Mouse (Mus musculus): ENCODE results near the gene Neurl4. TPM values are rescaled to one million over a fixed set of nuclear protein-coding genes. Genes with fewer than 3 reads are reported as not detected.

Neurl4 gene
- total RNA-seq, 2 experiments from 2014 or later = 22.9 to 23.1 TPM

DNA sequence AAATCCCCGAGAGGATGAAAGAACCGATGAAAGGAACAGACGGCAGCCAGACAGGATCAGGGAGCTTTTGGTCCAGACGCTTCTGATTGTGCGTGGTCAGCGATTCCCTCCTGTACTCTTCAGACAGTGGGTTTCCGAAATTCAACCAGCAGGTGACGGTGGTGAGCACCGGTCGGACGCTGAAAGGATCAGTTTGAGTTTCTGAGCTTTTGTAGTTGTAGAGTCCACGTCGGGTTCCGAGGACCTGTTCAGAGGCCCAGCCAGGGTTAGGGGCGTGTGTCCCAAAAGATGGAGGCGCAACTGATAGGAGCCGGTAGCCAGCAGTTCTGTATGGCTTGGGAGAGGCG lies 20.4 kb upstream of the Neurl4 start:
- peak in 1 of 2 experiments; percentile 62 for DNase-seq
- intact Hi-C loops (cut with DNase I) = no loop called here

GRCm38 (mm10) chr11:69880853-69881603 lies 19.8 kb upstream of the Neurl4 start, which contains the start of gene Kctd11:
Gene Kctd11, minus strand, starts transcription at chr11:69881406.
- intact Hi-C loops (cut with DNase I) = no loop called here
- DNase-seq = peak; percentile 88 to 92

- intact Hi-C loops (cut with DNase I) = no loop called here
These were observed 18.8 kb upstream of the Neurl4 start for GRCm38 (mm10) chr11:69881787-69882670.

GRCm38 (mm10) chr11:69883066-69883465 lies 17.8 kb upstream of the Neurl4 start:
- intact Hi-C loops (cut with DNase I) = no loop called here

More at GRCm38 (mm10) chr11:69881787-69882670, 18.8 kb upstream of the Neurl4 start:
- DNase-seq = no peak

DNA sequence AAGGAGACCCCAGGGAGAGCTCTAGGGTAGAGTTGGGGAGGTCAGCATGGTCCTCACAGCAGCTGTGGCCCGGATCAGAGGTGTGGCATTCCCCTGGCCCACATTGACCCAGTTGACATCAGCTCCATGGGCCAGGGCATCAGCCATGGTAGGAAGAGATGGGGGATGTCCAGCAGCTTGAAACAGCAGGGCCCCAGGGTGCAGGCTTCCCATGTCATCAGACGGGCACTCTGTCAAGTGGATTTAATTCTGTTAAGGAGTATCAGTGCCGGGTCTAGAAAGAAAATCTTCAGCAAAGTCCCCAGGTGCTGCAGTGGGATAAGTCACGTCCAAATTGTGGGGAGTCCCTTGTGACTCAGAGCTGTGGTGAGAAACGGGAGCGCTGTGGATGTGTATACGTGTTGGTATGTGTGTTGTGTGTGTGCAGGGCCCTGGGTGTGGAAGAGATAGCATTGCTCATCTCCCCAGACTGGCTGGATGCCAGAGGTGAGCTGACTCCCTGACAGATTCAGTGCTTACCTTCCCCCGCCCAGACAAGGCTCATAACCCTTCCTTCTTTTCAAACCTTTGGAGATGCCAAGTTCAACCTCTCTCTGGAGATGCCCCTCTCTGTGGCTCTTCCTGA lies 17.2 kb upstream of the Neurl4 start:
- intact Hi-C loops (cut with DNase I) = no loop called here
- no peak for DNase-seq

More at GRCm38 (mm10) chr11:69883066-69883465, 17.8 kb upstream of the Neurl4 start:
- DNase-seq = no peak

GRCm38 (mm10) chr11:69884240-69884639 lies 16.6 kb upstream of the Neurl4 start:
- DNase-seq = no peak
- intact Hi-C loops (cut with DNase I) = no loop called here

DNA sequence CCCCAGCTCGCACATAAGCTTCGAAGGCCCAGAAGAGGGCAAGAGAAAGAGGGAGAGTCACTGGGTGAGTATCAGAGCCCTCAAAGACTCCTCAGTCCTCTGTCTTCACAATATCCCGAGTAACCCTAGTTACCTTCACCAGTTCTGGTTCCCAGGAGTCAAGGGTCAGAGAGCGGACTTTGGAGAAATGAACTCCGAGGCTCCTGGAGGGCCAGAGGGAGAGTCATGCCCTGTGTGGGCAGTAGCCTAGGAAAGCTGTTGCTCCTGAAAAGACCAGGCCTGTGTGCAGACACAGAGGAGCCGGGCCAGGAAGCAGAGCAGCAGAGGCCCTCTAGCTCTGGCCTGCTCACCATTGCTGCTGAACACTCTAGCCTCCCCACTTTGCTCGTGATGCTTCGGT lies 16.2 kb upstream of the Neurl4 start:
- intact Hi-C loops (cut with DNase I) = no loop called here
- no peak for DNase-seq

- no peak for DNase-seq
- intact Hi-C loops (cut with DNase I) = no loop called here
These were observed 13.8 kb upstream of the Neurl4 start for GRCm38 (mm10) chr11:69886907-69887635.

- intact Hi-C loops (cut with DNase I) = no loop called here
- no peak for DNase-seq
These were observed 9.4 kb upstream of the Neurl4 start for GRCm38 (mm10) chr11:69891482-69891881.

GRCm38 (mm10) chr11:69894671-69895070 lies 6.2 kb upstream of the Neurl4 start:
- intact Hi-C loops (cut with DNase I) = no loop called here
- no peak for DNase-seq

- intact Hi-C loops (cut with DNase I) = no loop called here
- no peak for DNase-seq
These were observed 5.6 kb upstream of the Neurl4 start, which contains the start of gene Acap1 for GRCm38 (mm10) chr11:69895291-69895690. Gene Acap1, minus strand, starts transcription at chr11:69895539.

GRCm38 (mm10) chr11:69899870-69900269 lies 1.0 kb upstream of the Neurl4 start:
- no peak for DNase-seq
- intact Hi-C loops (cut with DNase I) = no loop called here

DNA sequence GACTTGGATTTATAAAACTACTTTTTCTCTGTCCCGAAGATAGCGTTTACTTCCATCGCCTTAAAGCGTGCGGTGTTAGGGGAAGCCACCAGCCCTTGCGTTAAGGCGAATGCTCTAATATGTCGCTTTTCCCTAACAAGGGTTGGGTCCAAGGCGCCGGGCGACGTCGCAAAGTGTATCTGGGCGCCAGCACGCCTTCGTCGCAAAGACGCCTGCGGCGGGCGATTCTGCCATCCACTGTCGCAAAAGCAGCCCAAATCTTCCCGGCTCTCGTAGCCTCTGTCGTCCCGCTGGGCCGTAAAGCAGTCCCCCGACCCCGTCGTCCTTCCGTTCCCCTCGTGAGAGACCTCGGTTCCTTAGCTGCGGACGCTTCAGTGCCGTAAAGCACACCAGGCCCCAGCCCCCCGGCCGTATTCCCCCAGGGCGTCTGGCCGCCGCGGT lies 554 bp downstream of the Neurl4 start:
- peak; percentile 89 to 91 for DNase-seq
- intact Hi-C loops (cut with DNase I) = no loop called here

GRCm38 (mm10) chr11:69901993-69902392 lies 1.1 kb downstream of the Neurl4 start:
- no peak for DNase-seq
- intact Hi-C loops (cut with DNase I) = no loop called here

GRCm38 (mm10) chr11:69902972-69903371 lies 2.1 kb downstream of the Neurl4 start:
- DNase-seq = no peak
- intact Hi-C loops (cut with DNase I) = no loop called here

DNA sequence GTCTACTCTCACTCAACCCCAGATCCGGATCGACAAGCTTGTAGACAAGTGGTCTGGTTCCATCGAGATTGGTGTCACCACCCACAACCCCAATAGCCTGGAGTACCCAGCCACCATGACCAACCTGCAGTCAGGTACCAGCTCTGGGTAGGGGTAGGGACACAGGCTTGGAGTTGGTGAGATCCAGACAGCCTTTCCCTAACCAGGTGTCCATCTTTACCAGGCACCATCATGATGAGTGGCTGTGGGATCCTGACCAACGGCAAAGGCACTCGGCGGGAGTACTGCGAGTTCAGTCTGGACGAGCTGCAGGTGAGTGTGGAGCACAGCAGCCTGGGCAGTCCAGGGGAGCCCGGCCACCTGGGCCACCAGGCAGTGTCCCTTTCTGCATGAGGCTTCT lies 3.4 kb downstream of the Neurl4 start:
- no peak for DNase-seq
- intact Hi-C loops (cut with DNase I) = no loop called here

GRCm38 (mm10) chr11:69908645-69909044 lies 7.8 kb downstream of the Neurl4 start:
- DNase-seq = no peak
- intact Hi-C loops (cut with DNase I) = no loop called here

DNA sequence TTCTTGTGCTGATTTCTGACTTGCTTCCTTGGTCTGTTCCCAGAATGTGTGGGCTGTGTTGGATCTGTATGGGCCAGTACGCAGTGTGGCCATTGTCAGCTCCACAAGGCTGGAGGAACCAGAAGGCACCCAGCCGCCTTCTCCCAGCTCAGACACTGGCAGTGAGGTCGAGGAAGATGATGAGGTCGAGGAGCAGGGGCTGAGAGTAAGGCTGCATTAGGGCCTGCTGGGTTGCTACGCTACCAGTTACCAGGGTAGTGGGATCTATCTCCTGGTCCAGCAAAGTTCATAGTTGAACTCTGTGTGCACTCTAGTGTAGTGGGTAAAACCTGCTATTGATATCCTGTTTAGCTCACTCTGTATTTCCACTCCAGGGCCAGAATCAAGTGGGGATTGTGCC lies 8.3 kb downstream of the Neurl4 start:
- intact Hi-C loops (cut with DNase I) = no loop called here
- DNase-seq = no peak

GRCm38 (mm10) chr11:69910177-69910576 lies 9.3 kb downstream of the Neurl4 start:
- DNase-seq = no peak
- intact Hi-C loops (cut with DNase I) = no loop called here
